Mouse (Mus musculus) lung, embryonic 16.5 days (tissue): Measurements from ENCODE around the gene Appl2. TPM values are rescaled to one million over a fixed set of nuclear protein-coding genes. Genes with fewer than 3 reads are reported as not detected.
"Not testable (repeated sequence)": the region's sequence is repeated elsewhere in the genome, so short reads cannot be mapped to it uniquely, and the experiment has no call there.

ENCODE experiments used
- ATAC-seq: fragments of 200-750 bp; cut with Nextera tagmentation; 2 replicates; pipeline ENCODE4 v1.8.0; 2017; ENCODE audit warnings: low read depth, mild to moderate bottlenecking, moderate library complexity
- H3K27ac ChIP-seq: fragments of 300-500 bp; sonication (generic); 2 replicates; pipeline ENCODE4 v1.5.1; 2014; ENCODE audit warnings: mild to moderate bottlenecking, control low read depth, low read length
- H3K27me3 ChIP-seq: fragments of 300-500 bp; sonication (generic); 2 replicates; pipeline ENCODE4 v1.6.1; 2014; ENCODE audit warnings: low read depth, low read length, mixed read lengths; ENCODE audit not compliant: control insufficient read depth, insufficient read depth
- H3K36me3 ChIP-seq: fragments of 300-500 bp; sonication (generic); 2 replicates; pipeline ENCODE4 v1.6.1; 2014; ENCODE audit warnings: low read length; ENCODE audit not compliant: control insufficient read depth, insufficient read depth
- H3K4me1 ChIP-seq: fragments of 300-500 bp; sonication (generic); replicated peaks from 2 replicates; pipeline ENCODE4 v1.6.1; 2014; ENCODE audit warnings: low read length, mixed read lengths; ENCODE audit not compliant: control insufficient read depth, insufficient read depth
- H3K4me2 ChIP-seq: fragments of 300-500 bp; sonication (generic); 2 replicates; pipeline ENCODE4 v1.6.1; 2014; ENCODE audit warnings: low read depth, low read length, control low read depth
- H3K4me3 ChIP-seq: fragments of 300-500 bp; sonication (generic); 2 replicates; pipeline ENCODE4 v1.5.1; 2014; ENCODE audit warnings: mild to moderate bottlenecking, low read length, control low read depth
- H3K9ac ChIP-seq: fragments of 300-500 bp; sonication (generic); 2 replicates; pipeline ENCODE4 v1.6.1; 2014; ENCODE audit warnings: low read length, control low read depth
- H3K9me3 ChIP-seq: fragments of 300-500 bp; sonication (generic); 2 replicates; pipeline ENCODE4 v1.6.1; 2016; ENCODE audit warnings: low read length; ENCODE audit not compliant: control insufficient read depth
- WGBS: fragments of 180-500 bp; shearing (Covaris S2); extraction: QIAGEN DNeasy Blood & Tissue Kit; methylation state at CpG from one replicate; pipeline ENCODE4 v1.1.7; 2014; 5-methylcytosine and 5-hydroxymethylcytosine counted together
- polyA plus RNA-seq: library from polyadenylated mRNA; unstranded; fragments of >200 nt; fragmentation: Nextera tagmentation; extraction: Ambion mirVana; gene quantifications from 2 replicates; pipeline ENCODE4 v1.2.1, GENCODE M21; 2015

Appl2 gene
- polyA plus RNA-seq, 1 experiment from 2014 or later = 55.6 TPM

- not testable (repeated sequence) for ATAC-seq, H3K4me3 ChIP-seq, H3K27ac ChIP-seq, H3K9me3 ChIP-seq, H3K9ac ChIP-seq, H3K4me1 ChIP-seq, H3K4me2 ChIP-seq, H3K36me3 ChIP-seq, H3K27me3 ChIP-seq
- 83% methylated on average over 19 of the region's 19 CpGs for WGBS
Measured at GRCm38 (mm10) chr10:83652205-83652866, 3.8 kb upstream of the Appl2 start.

DNA sequence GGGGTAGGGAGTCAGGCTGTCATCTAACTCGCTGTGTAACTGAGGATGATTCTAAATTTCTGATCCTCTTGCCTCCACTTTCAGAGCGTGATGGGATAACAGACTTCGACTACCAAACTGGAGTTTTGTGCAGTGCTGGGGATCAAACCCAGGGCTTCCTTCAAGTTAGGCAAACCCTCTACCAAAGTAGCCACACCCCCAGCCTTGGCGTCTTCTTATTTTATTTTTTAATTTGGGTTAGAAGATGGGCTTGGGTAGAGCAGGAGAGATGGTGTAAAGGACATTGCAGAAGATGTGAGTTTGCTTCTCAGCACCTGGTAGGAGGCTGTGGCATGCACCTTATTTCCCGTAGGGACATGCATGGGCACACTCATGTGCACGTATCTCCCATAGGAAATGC is 499 bp upstream of the Appl2 start:
- Histone ChIP-seq H3K4me3 (peak overlapping the region; percentile 90), H3K27ac (peak overlapping the region; percentile 18), H3K4me1 (peaks cover 25% of the 10 kb centered on the region), H3K9me3 (no peaks in the 10 kb centered on the region), H3K9ac (peak overlapping the region; percentile 89), H3K4me2 (peak overlapping the region; percentile 66), H3K27me3 (no peaks in the 10 kb centered on the region), H3K36me3 (no peaks in the 10 kb centered on the region)
- WGBS = 23% methylated on average over 6 of the region's 6 CpGs
- no peak for ATAC-seq

- Histone ChIP-seq H3K9me3 (no peaks in the 10 kb centered on the region), H3K4me2 (no peak overlapping the region), H3K27me3 (no peaks in the 10 kb centered on the region), H3K4me1 (peaks cover 33% of the 10 kb centered on the region), H3K4me3 (no peak overlapping the region), H3K36me3 (no peaks in the 10 kb centered on the region), H3K27ac (no peak overlapping the region), H3K9ac (no peak overlapping the region)
- ATAC-seq = no peak
- 79% methylated on average over 7 of the region's 7 CpGs for WGBS
Measured at GRCm38 (mm10) chr10:83646351-83646885, 2.1 kb downstream of the Appl2 start.

- H3K27ac ChIP-seq = peak overlapping the region; percentile 53
- peaks cover 33% of the 10 kb centered on the region for H3K4me1 ChIP-seq
- ATAC-seq = no peak
- peaks cover under 1% of the 10 kb centered on the region; the same call in 1 of the 2 replicates for H3K36me3 ChIP-seq
- H3K9ac ChIP-seq = no peak overlapping the region
- no peak overlapping the region for H3K4me2 ChIP-seq
- no peak overlapping the region for H3K4me3 ChIP-seq
- H3K9me3 ChIP-seq = no peaks in the 10 kb centered on the region
- 82% methylated on average over 3 of the region's 3 CpGs for WGBS
- H3K27me3 ChIP-seq = no peaks in the 10 kb centered on the region
Measured at GRCm38 (mm10) chr10:83645716-83645990, 2.9 kb downstream of the Appl2 start.

GRCm38 (mm10) chr10:83644865-83645715 is 3.4 kb downstream of the Appl2 start:
- ATAC-seq = peak; percentile 8; the same call in 1 of the 2 replicates
- no peaks in the 10 kb centered on the region for H3K9me3 ChIP-seq
- 48% methylated on average over 16 of the region's 16 CpGs for WGBS

DNA sequence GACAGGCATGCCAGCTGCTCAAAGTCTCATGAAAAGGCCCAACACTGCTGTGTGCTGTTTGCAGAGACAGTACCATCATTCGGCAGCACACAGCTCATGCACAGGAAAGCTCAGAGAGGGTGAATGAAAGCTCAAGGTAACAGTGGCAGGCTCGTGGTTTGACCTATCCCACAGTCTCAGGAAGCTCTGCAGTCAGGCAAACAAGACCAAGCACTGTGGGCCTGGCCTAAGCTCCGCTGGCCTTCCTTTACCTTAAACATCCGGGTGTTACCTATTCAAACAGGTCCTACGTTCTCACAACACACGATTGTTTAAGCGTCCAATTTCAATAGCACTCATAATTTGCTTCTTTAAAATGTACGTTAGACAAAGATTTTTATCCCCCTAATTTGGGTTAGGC is 4.4 kb downstream of the Appl2 start:
- 53% methylated on average over 8 of the region's 8 CpGs for WGBS

More at GRCm38 (mm10) chr10:83644865-83645715, 3.4 kb downstream of the Appl2 start:
- Histone ChIP-seq H3K9ac (0 out of 2 replicates have a peak overlapping the region, but pooled peaks have one; percentile 4), H3K27ac (peak overlapping the region; percentile 53), H3K36me3 (peaks cover 2% of the 10 kb centered on the region; the same call in 1 of the 2 replicates), H3K4me3 (no peak overlapping the region), H3K4me2 (peak overlapping the region; percentile 3; the same call in 1 of the 2 replicates), H3K4me1 (peaks cover 33% of the 10 kb centered on the region), H3K27me3 (no peaks in the 10 kb centered on the region)

DNA sequence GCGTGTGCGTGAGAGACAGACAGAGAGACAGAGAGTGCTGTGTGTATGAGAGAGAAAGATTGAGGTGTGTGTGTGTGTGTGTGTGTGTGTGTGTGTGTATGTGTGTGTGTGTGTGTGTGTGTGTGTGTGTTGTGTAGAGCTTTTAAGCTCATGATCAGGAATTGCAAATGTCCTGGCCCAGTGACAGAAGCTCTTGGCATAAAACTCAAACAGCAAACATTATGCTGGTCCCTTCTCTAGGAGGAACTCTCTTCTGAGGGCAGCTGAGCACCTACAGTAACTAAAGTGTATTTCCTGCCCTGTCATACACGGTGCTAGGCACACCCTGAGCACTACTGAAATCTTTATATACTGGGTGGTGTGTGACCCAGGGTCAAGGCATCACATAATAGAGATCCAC is 6.9 kb downstream of the Appl2 start:
- no peak for ATAC-seq
- WGBS = 67% methylated on average over 3 of the region's 3 CpGs
- H3K4me3 ChIP-seq = no peak overlapping the region
- H3K36me3 ChIP-seq = peaks cover 2% of the 10 kb centered on the region; the same call in 1 of the 2 replicates
- H3K27ac ChIP-seq = no peak overlapping the region
- H3K4me2 ChIP-seq = no peak overlapping the region
- no peaks in the 10 kb centered on the region for H3K9me3 ChIP-seq
- peaks cover 19% of the 10 kb centered on the region for H3K4me1 ChIP-seq
- no peak overlapping the region for H3K9ac ChIP-seq
- no peaks in the 10 kb centered on the region for H3K27me3 ChIP-seq

More for the DNA sequence above, 4.4 kb downstream of the Appl2 start:
- no peak overlapping the region for H3K27ac ChIP-seq
- no peak for ATAC-seq
- no peak overlapping the region for H3K4me3 ChIP-seq
- H3K4me1 ChIP-seq = peaks cover 31% of the 10 kb centered on the region
- no peak overlapping the region for H3K9ac ChIP-seq
- no peaks in the 10 kb centered on the region for H3K27me3 ChIP-seq
- no peaks in the 10 kb centered on the region for H3K9me3 ChIP-seq
- peaks cover 2% of the 10 kb centered on the region; the same call in 1 of the 2 replicates for H3K36me3 ChIP-seq
- H3K4me2 ChIP-seq = no peak overlapping the region

- Histone ChIP-seq H3K9ac (no peak overlapping the region), H3K4me2 (no peak overlapping the region), H3K36me3 (peaks cover 2% of the 10 kb centered on the region; the same call in 1 of the 2 replicates), H3K27me3 (no peaks in the 10 kb centered on the region), H3K27ac (no peak overlapping the region), H3K9me3 (no peaks in the 10 kb centered on the region), H3K4me3 (no peak overlapping the region), H3K4me1 (peaks cover 14% of the 10 kb centered on the region)
- 85% methylated on average over 10 of the region's 10 CpGs for WGBS
- no peak for ATAC-seq
Measured at GRCm38 (mm10) chr10:83639881-83640386, 8.6 kb downstream of the Appl2 start.

- peak; percentile 86 for ATAC-seq
- no peak overlapping the region for H3K4me3 ChIP-seq
- peaks cover 2% of the 10 kb centered on the region; the same call in 1 of the 2 replicates for H3K36me3 ChIP-seq
- no peaks in the 10 kb centered on the region for H3K9me3 ChIP-seq
- 20% methylated on average over 6 of the region's 6 CpGs for WGBS
- no peak overlapping the region for H3K9ac ChIP-seq
- no peaks in the 10 kb centered on the region for H3K27me3 ChIP-seq
- peaks cover 10% of the 10 kb centered on the region; the same call in 1 of the 2 replicates for H3K4me1 ChIP-seq
- no peak overlapping the region for H3K4me2 ChIP-seq
- peak overlapping the region; percentile 42; the same call in 1 of the 2 replicates for H3K27ac ChIP-seq
Measured at GRCm38 (mm10) chr10:83637295-83637694, 11.2 kb downstream of the Appl2 start.
